Mouse (Mus musculus) heart, embryonic 13.5 days (tissue): ENCODE data around the gene Nckap5l. TPM values are rescaled to one million over a fixed set of nuclear protein-coding genes. Genes with fewer than 3 reads are reported as not detected.

Experiments used
- ATAC-seq: fragments of 200-750 bp; cut with Nextera tagmentation; 2 replicates; pipeline ENCODE4 v1.8.0; 2017; ENCODE audit warnings: moderate TSS enrichment; ENCODE audit not compliant: insufficient number of reproducible peaks, low FRiP score, low TSS enrichment; ENCODE audit errors: extremely low read depth
- H3K27ac ChIP-seq: fragments of 300-500 bp; sonication (generic); replicated peaks from 2 replicates; pipeline ENCODE4 v1.5.1; 2015; ENCODE audit warnings: moderate library complexity, mild to moderate bottlenecking, inconsistent platforms
- H3K27me3 ChIP-seq: fragments of 300-500 bp; sonication (generic); replicated peaks from 2 replicates; pipeline ENCODE4 v1.6.1; 2015; ENCODE audit warnings: mild to moderate bottlenecking, inconsistent platforms
- H3K36me3 ChIP-seq: fragments of 300-500 bp; sonication (generic); 2 replicates; pipeline ENCODE4 v1.6.1; 2015; ENCODE audit warnings: mild to moderate bottlenecking, inconsistent platforms
- H3K4me1 ChIP-seq: fragments of 300-500 bp; sonication (generic); 2 replicates; pipeline ENCODE4 v1.6.1; 2015; ENCODE audit warnings: inconsistent platforms
- H3K4me2 ChIP-seq: fragments of 300-500 bp; sonication (generic); 2 replicates; pipeline ENCODE4 v1.6.1; 2015; ENCODE audit warnings: inconsistent platforms, mild to moderate bottlenecking, moderate library complexity
- H3K4me3 ChIP-seq: fragments of 300-500 bp; sonication (generic); 2 replicates; pipeline ENCODE4 v1.5.1; 2015; ENCODE audit warnings: moderate library complexity, mild to moderate bottlenecking, inconsistent platforms
- H3K9ac ChIP-seq: fragments of 300-500 bp; sonication (generic); 2 replicates; pipeline ENCODE4 v1.6.1; 2015; ENCODE audit warnings: inconsistent platforms, mild to moderate bottlenecking, moderate library complexity
- H3K9me3 ChIP-seq: fragments of 300-500 bp; sonication (generic); 2 replicates; pipeline ENCODE4 v1.6.1; 2016; ENCODE audit warnings: inconsistent platforms
- WGBS: fragments of 180-500 bp; shearing (Covaris S2); methylation state at CpG from one replicate; pipeline ENCODE4 v1.1.7; 2015; ENCODE audit warnings: mixed read lengths; 5-methylcytosine and 5-hydroxymethylcytosine counted together
- polyA plus RNA-seq: library from polyadenylated mRNA; unstranded; fragments of >200 nt; fragmentation: Nextera tagmentation; extraction: Ambion mirVana; gene quantifications from 2 replicates; pipeline ENCODE4 v1.2.1, GENCODE M21; 2015

Nckap5l gene
- polyA plus RNA-seq, 1 experiment from 2014 or later: 7.7 TPM

- WGBS: 68% methylated on average over 9 of the region's 9 CpGs
Measured at GRCm38 (mm10) chr15:99372761-99373160, 84.8 kb downstream of the Nckap5l start.

More at GRCm38 (mm10) chr15:99372761-99373160, 84.8 kb downstream of the Nckap5l start:
- H3K27me3 ChIP-seq: peaks cover 3% of the 10 kb centered on the region; the same call in 1 of the 2 replicates
- no peak overlapping the region for H3K27ac ChIP-seq
- ATAC-seq: no peak
- no peak overlapping the region for H3K4me3 ChIP-seq
- no peak overlapping the region for H3K4me2 ChIP-seq
- no peaks in the 10 kb centered on the region for H3K9me3 ChIP-seq
- H3K36me3 ChIP-seq: no peaks in the 10 kb centered on the region
- H3K9ac ChIP-seq: no peak overlapping the region
- peaks cover 17% of the 10 kb centered on the region for H3K4me1 ChIP-seq

Other genes starting within 250 kb of the Nckap5l start
- gene Kcnh3, start 232.9 kb downstream of the Nckap5l start, polyA plus RNA-seq: 0.19 and 0.45 TPM in 2 replicates
- 149 TPM in 2 replicates for gene Mcrs1, start 205.8 kb downstream of the Nckap5l start, polyA plus RNA-seq
- 37.4 and 41.5 TPM in 2 replicates for gene Prpf40b, start 162.7 kb downstream of the Nckap5l start, polyA plus RNA-seq
- gene Fam186b, start 161.9 kb downstream of the Nckap5l start, polyA plus RNA-seq: 0.40 and 0.52 TPM in 2 replicates
- gene Fmnl3, start 87.3 kb downstream of the Nckap5l start, polyA plus RNA-seq: 12.9 and 13.0 TPM in 2 replicates
- gene Tmbim6, start 64.9 kb downstream of the Nckap5l start, polyA plus RNA-seq: 248 and 251 TPM in 2 replicates
- gene Bcdin3d, start 17.0 kb upstream of the Nckap5l start, polyA plus RNA-seq: 10.5 and 13.7 TPM in 2 replicates
- 0.12 and 0.22 TPM in 2 replicates for gene Faim2, start 70.4 kb upstream of the Nckap5l start, polyA plus RNA-seq
- gene Aqp2, start 121.3 kb upstream of the Nckap5l start, polyA plus RNA-seq: not detected in 2 replicates
- 0.43 and 0.67 TPM in 2 replicates for gene Aqp5, start 133.0 kb upstream of the Nckap5l start, polyA plus RNA-seq
- gene Aqp6, start 143.7 kb upstream of the Nckap5l start, polyA plus RNA-seq: not detected in 2 replicates
- 119 and 125 TPM in 2 replicates for gene Racgap1, start 193.9 kb upstream of the Nckap5l start, polyA plus RNA-seq
- 1.6 and 1.8 TPM in 2 replicates for gene Asic1, start 212.6 kb upstream of the Nckap5l start, polyA plus RNA-seq
- 22.1 and 22.3 TPM in 2 replicates for gene Smarcd1, start 244.4 kb upstream of the Nckap5l start, polyA plus RNA-seq
- not detected in 2 replicates for gene Gm17349, start 247.7 kb upstream of the Nckap5l start, polyA plus RNA-seq